Mouse (Mus musculus): ENCODE data around the gene Slc22a23. TPM values are rescaled to one million over a fixed set of nuclear protein-coding genes. Genes with fewer than 3 reads are reported as not detected.

Slc22a23 gene
- polyA plus RNA-seq, 1 experiment from 2014 or later: 28.0 TPM

- no peak overlapping the region for H3K4me2 ChIP-seq (ENCODE audit: low read length)
- no peak overlapping the region for H3K9ac ChIP-seq (replicated peaks; ENCODE audit: low read length)
- no peaks in the 10 kb centered on the region for H3K9me3 ChIP-seq (ENCODE audit: control insufficient read depth, low read length)
- no peak for ATAC-seq (ENCODE audit: low FRiP score, low TSS enrichment)
- no peaks in the 10 kb centered on the region for H3K27me3 ChIP-seq (ENCODE audit: control insufficient read depth, insufficient read depth, low read length)
- no peak overlapping the region for H3K4me3 ChIP-seq (replicated peaks; ENCODE audit: low read depth, low read length)
- no peak for DNase-seq
- H3K4me1 ChIP-seq (ENCODE audit: control insufficient read depth, insufficient read depth, low read length): peaks cover 11% of the 10 kb centered on the region
- H3K27ac ChIP-seq (replicated peaks; ENCODE audit: low read depth, low read length): no peak overlapping the region
- 87% methylated on average over 7 of the region's 7 CpGs for WGBS
- no peaks in the 10 kb centered on the region for H3K36me3 ChIP-seq (ENCODE audit: control insufficient read depth, insufficient read depth, low read length)
These were observed 13.4 kb downstream of the Slc22a23 start for GRCm38 (mm10) chr13:34331399-34332186.

- Histone ChIP-seq H3K27me3 (ENCODE audit: control insufficient read depth, insufficient read depth, low read length) (no peaks in the 10 kb centered on the region), H3K36me3 (ENCODE audit: control insufficient read depth, insufficient read depth, low read length) (no peaks in the 10 kb centered on the region), H3K27ac (replicated peaks; ENCODE audit: low read depth, low read length) (no peak overlapping the region), H3K4me2 (ENCODE audit: low read length) (no peak overlapping the region), H3K4me1 (ENCODE audit: control insufficient read depth, insufficient read depth, low read length) (peaks cover 11% of the 10 kb centered on the region), H3K9ac (replicated peaks; ENCODE audit: low read length) (no peak overlapping the region), H3K9me3 (ENCODE audit: control insufficient read depth, low read length) (no peaks in the 10 kb centered on the region), H3K4me3 (replicated peaks; ENCODE audit: low read depth, low read length) (no peak overlapping the region)
- DNase-seq (no peak), ATAC-seq (ENCODE audit: low FRiP score, low TSS enrichment) (no peak)
- WGBS: 92% methylated on average over 4 of the region's 4 CpGs
These were observed 15.4 kb downstream of the Slc22a23 start for GRCm38 (mm10) chr13:34329589-34329988.

- WGBS: 100% methylated on average over 1 of the region's 1 CpGs
These were observed 18.0 kb downstream of the Slc22a23 start for GRCm38 (mm10) chr13:34326992-34327391.

GRCm38 (mm10) chr13:34323361-34323760, 21.6 kb downstream of the Slc22a23 start:
- no peak for ATAC-seq (ENCODE audit: low FRiP score, low TSS enrichment)
- no peak overlapping the region for H3K4me2 ChIP-seq (ENCODE audit: low read length)
- H3K27ac ChIP-seq (replicated peaks; ENCODE audit: low read depth, low read length): no peak overlapping the region
- no peak overlapping the region for H3K9ac ChIP-seq (replicated peaks; ENCODE audit: low read length)
- H3K36me3 ChIP-seq (ENCODE audit: control insufficient read depth, insufficient read depth, low read length): no peaks in the 10 kb centered on the region
- no peaks in the 10 kb centered on the region for H3K27me3 ChIP-seq (ENCODE audit: control insufficient read depth, insufficient read depth, low read length)
- WGBS: 89% methylated on average over 2 of the region's 2 CpGs
- no peak for DNase-seq
- H3K4me3 ChIP-seq (replicated peaks; ENCODE audit: low read depth, low read length): no peak overlapping the region
- no peaks in the 10 kb centered on the region for H3K4me1 ChIP-seq (ENCODE audit: control insufficient read depth, insufficient read depth, low read length)
- no peaks in the 10 kb centered on the region for H3K9me3 ChIP-seq (ENCODE audit: control insufficient read depth, low read length)

More at GRCm38 (mm10) chr13:34326992-34327391, 18.0 kb downstream of the Slc22a23 start:
- Histone ChIP-seq H3K36me3 (ENCODE audit: control insufficient read depth, insufficient read depth, low read length) (no peaks in the 10 kb centered on the region), H3K4me3 (replicated peaks; ENCODE audit: low read depth, low read length) (no peak overlapping the region), H3K4me2 (ENCODE audit: low read length) (no peak overlapping the region), H3K27me3 (ENCODE audit: control insufficient read depth, insufficient read depth, low read length) (no peaks in the 10 kb centered on the region), H3K4me1 (ENCODE audit: control insufficient read depth, insufficient read depth, low read length) (peaks cover 4% of the 10 kb centered on the region; the same call in 1 of the 2 replicates), H3K9ac (replicated peaks; ENCODE audit: low read length) (no peak overlapping the region), H3K9me3 (ENCODE audit: control insufficient read depth, low read length) (no peaks in the 10 kb centered on the region), H3K27ac (replicated peaks; ENCODE audit: low read depth, low read length) (no peak overlapping the region)
- ATAC-seq (ENCODE audit: low FRiP score, low TSS enrichment) (no peak), DNase-seq (no peak)

- Histone ChIP-seq H3K4me2 (ENCODE audit: low read length) (no peak overlapping the region), H3K4me3 (replicated peaks; ENCODE audit: low read depth, low read length) (no peak overlapping the region), H3K36me3 (ENCODE audit: control insufficient read depth, insufficient read depth, low read length) (no peaks in the 10 kb centered on the region), H3K4me1 (ENCODE audit: control insufficient read depth, insufficient read depth, low read length) (no peaks in the 10 kb centered on the region), H3K9ac (replicated peaks; ENCODE audit: low read length) (no peak overlapping the region), H3K9me3 (ENCODE audit: control insufficient read depth, low read length) (no peaks in the 10 kb centered on the region), H3K27me3 (ENCODE audit: control insufficient read depth, insufficient read depth, low read length) (no peaks in the 10 kb centered on the region), H3K27ac (replicated peaks; ENCODE audit: low read depth, low read length) (no peak overlapping the region)
- 89% methylated on average over 4 of the region's 4 CpGs for WGBS
- DNase-seq (no peak), ATAC-seq (ENCODE audit: low FRiP score, low TSS enrichment) (no peak)
These were observed 24.5 kb downstream of the Slc22a23 start for GRCm38 (mm10) chr13:34320482-34320881.

- Histone ChIP-seq H3K9me3 (ENCODE audit: control insufficient read depth, low read length) (no peaks in the 10 kb centered on the region), H3K4me1 (ENCODE audit: control insufficient read depth, insufficient read depth, low read length) (no peaks in the 10 kb centered on the region), H3K9ac (replicated peaks; ENCODE audit: low read length) (no peak overlapping the region), H3K27me3 (ENCODE audit: control insufficient read depth, insufficient read depth, low read length) (no peaks in the 10 kb centered on the region), H3K4me3 (replicated peaks; ENCODE audit: low read depth, low read length) (no peak overlapping the region), H3K36me3 (ENCODE audit: control insufficient read depth, insufficient read depth, low read length) (no peaks in the 10 kb centered on the region), H3K4me2 (ENCODE audit: low read length) (no peak overlapping the region), H3K27ac (replicated peaks; ENCODE audit: low read depth, low read length) (no peak overlapping the region)
- DNase-seq (no peak), ATAC-seq (ENCODE audit: low FRiP score, low TSS enrichment) (no peak)
- WGBS: 89% methylated on average over 4 of the region's 4 CpGs
These were observed 27.9 kb downstream of the Slc22a23 start for GRCm38 (mm10) chr13:34317051-34317450.

GRCm38 (mm10) chr13:34316511-34316910, 28.5 kb downstream of the Slc22a23 start:
- WGBS: 89% methylated on average over 6 of the region's 6 CpGs
- no peaks in the 10 kb centered on the region for H3K4me1 ChIP-seq (ENCODE audit: control insufficient read depth, insufficient read depth, low read length)
- H3K9me3 ChIP-seq (ENCODE audit: control insufficient read depth, low read length): no peaks in the 10 kb centered on the region
- H3K27ac ChIP-seq (replicated peaks; ENCODE audit: low read depth, low read length): 0 out of 2 replicates have a peak overlapping the region, but pooled peaks have one; percentile 13
- H3K27me3 ChIP-seq (ENCODE audit: control insufficient read depth, insufficient read depth, low read length): no peaks in the 10 kb centered on the region
- no peak overlapping the region for H3K4me3 ChIP-seq (replicated peaks; ENCODE audit: low read depth, low read length)
- H3K4me2 ChIP-seq (ENCODE audit: low read length): no peak overlapping the region
- H3K36me3 ChIP-seq (ENCODE audit: control insufficient read depth, insufficient read depth, low read length): no peaks in the 10 kb centered on the region
- no peak for ATAC-seq (ENCODE audit: low FRiP score, low TSS enrichment)
- no peak overlapping the region for H3K9ac ChIP-seq (replicated peaks; ENCODE audit: low read length)
- no peak for DNase-seq

GRCm38 (mm10) chr13:34313033-34313491, 31.9 kb downstream of the Slc22a23 start:
- no peak overlapping the region for H3K9ac ChIP-seq (replicated peaks; ENCODE audit: low read length)
- DNase-seq (no peak), ATAC-seq (ENCODE audit: low FRiP score, low TSS enrichment) (no peak)
- H3K9me3 ChIP-seq (ENCODE audit: control insufficient read depth, low read length): no peaks in the 10 kb centered on the region
- no peak overlapping the region for H3K27ac ChIP-seq (replicated peaks; ENCODE audit: low read depth, low read length)
- H3K27me3 ChIP-seq (ENCODE audit: control insufficient read depth, insufficient read depth, low read length): no peaks in the 10 kb centered on the region
- WGBS: 58% methylated on average over 4 of the region's 4 CpGs
- no peak overlapping the region for H3K4me3 ChIP-seq (replicated peaks; ENCODE audit: low read depth, low read length)
- H3K36me3 ChIP-seq (ENCODE audit: control insufficient read depth, insufficient read depth, low read length): no peaks in the 10 kb centered on the region
- H3K4me2 ChIP-seq (ENCODE audit: low read length): no peak overlapping the region
- H3K4me1 ChIP-seq (ENCODE audit: control insufficient read depth, insufficient read depth, low read length): no peaks in the 10 kb centered on the region

Data from midbrain, embryonic 14.5 days (tissue).